Mouse (Mus musculus) heart, embryonic 10.5 days (tissue): Measurements from ENCODE around the gene Cpne6. TPM values are rescaled to one million over a fixed set of nuclear protein-coding genes. Genes with fewer than 3 reads are reported as not detected.

Source experiments
- DNase-seq: peaks from one replicate; pipeline ENCODE4 v3.0.0-alpha.2; 2017; ENCODE audit warnings: low spot score
- H3K27ac ChIP-seq: fragments of 300-500 bp; sonication (generic); 2 replicates; pipeline ENCODE4 v1.5.1; 2016; ENCODE audit warnings: mild to moderate bottlenecking
- H3K27me3 ChIP-seq: fragments of 300-500 bp; sonication (generic); 2 replicates; pipeline ENCODE4 v1.6.1; 2016; ENCODE audit warnings: mild to moderate bottlenecking; ENCODE audit not compliant: poor library complexity, insufficient read depth, severe bottlenecking
- H3K36me3 ChIP-seq: fragments of 300-500 bp; sonication (generic); 2 replicates; pipeline ENCODE4 v1.6.1; 2016; ENCODE audit warnings: mild to moderate bottlenecking, moderate library complexity
- H3K4me1 ChIP-seq: fragments of 300-500 bp; sonication (generic); 2 replicates; pipeline ENCODE4 v1.6.1; 2016; ENCODE audit warnings: mild to moderate bottlenecking
- H3K4me3 ChIP-seq: fragments of 300-500 bp; sonication (generic); 2 replicates; pipeline ENCODE4 v1.5.1; 2016; ENCODE audit warnings: mild to moderate bottlenecking, moderate library complexity
- H3K9me3 ChIP-seq: fragments of 300-500 bp; sonication (generic); 2 replicates; pipeline ENCODE4 v1.6.1; 2016; ENCODE audit warnings: mild to moderate bottlenecking, moderate library complexity
- WGBS: fragments of 180-500 bp; shearing (Covaris S2); methylation state at CpG from one replicate; pipeline ENCODE4 v1.1.7; 2016; 5-methylcytosine and 5-hydroxymethylcytosine counted together
- polyA plus RNA-seq: library from polyadenylated mRNA; unstranded; fragments of >200 nt; fragmentation: Nextera tagmentation; extraction: Ambion mirVana; gene quantifications from 2 replicates; pipeline ENCODE4 v1.2.1, GENCODE M21; 2016

Cpne6 gene
- polyA plus RNA-seq, 1 experiment from 2014 or later: 0.36 TPM

- no peaks in the 10 kb centered on the region for H3K27me3 ChIP-seq
- H3K27ac ChIP-seq: no peak overlapping the region
- H3K4me3 ChIP-seq: peak overlapping the region; percentile 76; the same call in 1 of the 2 replicates
- peaks cover 12% of the 10 kb centered on the region; the same call in 1 of the 2 replicates for H3K36me3 ChIP-seq
- DNase-seq: no peak
- no peaks in the 10 kb centered on the region for H3K9me3 ChIP-seq
- peaks cover 13% of the 10 kb centered on the region; the same call in 1 of the 2 replicates for H3K4me1 ChIP-seq
- 89% methylated on average over 10 of the region's 10 CpGs for WGBS
Observed at GRCm38 (mm10) chr14:55479629-55480028, 30.6 kb upstream of the Cpne6 start.

GRCm38 (mm10) chr14:55484430-55485085, 25.7 kb upstream of the Cpne6 start:
- DNase-seq: no peak
- WGBS: 74% methylated on average over 5 of the region's 5 CpGs
- H3K27me3 ChIP-seq: no peaks in the 10 kb centered on the region

GRCm38 (mm10) chr14:55486836-55487235, 23.4 kb upstream of the Cpne6 start:
- H3K27ac ChIP-seq: no peak overlapping the region
- H3K4me1 ChIP-seq: peaks cover 19% of the 10 kb centered on the region
- DNase-seq: no peak
- no peak overlapping the region for H3K4me3 ChIP-seq
- H3K9me3 ChIP-seq: no peaks in the 10 kb centered on the region
- H3K36me3 ChIP-seq: peaks cover 23% of the 10 kb centered on the region
- peaks cover 5% of the 10 kb centered on the region; the same call in 1 of the 2 replicates for H3K27me3 ChIP-seq
- WGBS: 80% methylated on average over 8 of the region's 8 CpGs

More at GRCm38 (mm10) chr14:55484430-55485085, 25.7 kb upstream of the Cpne6 start:
- H3K4me1 ChIP-seq: peaks cover 4% of the 10 kb centered on the region; the same call in 1 of the 2 replicates
- H3K27ac ChIP-seq: no peak overlapping the region
- no peaks in the 10 kb centered on the region for H3K9me3 ChIP-seq
- H3K4me3 ChIP-seq: no peak overlapping the region
- H3K36me3 ChIP-seq: peaks cover 34% of the 10 kb centered on the region

- Histone ChIP-seq H3K36me3 (peaks cover 21% of the 10 kb centered on the region), H3K4me3 (peak within 1 kb of the TSS; percentile 86)
- WGBS: under 1% methylated on average over 67 of the region's 68 CpGs
Observed at GRCm38 (mm10) chr14:55490361-55491201, 19.7 kb upstream of the Cpne6 start, which contains the start of gene Carmil3. Gene Carmil3, plus strand, starts transcription at chr14:55490651.

GRCm38 (mm10) chr14:55491291-55491833, 18.9 kb upstream of the Cpne6 start:
- peaks cover 13% of the 10 kb centered on the region for H3K36me3 ChIP-seq
- H3K27me3 ChIP-seq: peaks cover 28% of the 10 kb centered on the region
- peak; percentile 94 for DNase-seq
- H3K4me1 ChIP-seq: peaks cover 40% of the 10 kb centered on the region
- H3K4me3 ChIP-seq: peak overlapping the region; percentile 86
- under 1% methylated on average over 30 of the region's 30 CpGs for whole genome bisulfite sequencing
- peak overlapping the region; percentile 87 for H3K27ac ChIP-seq
- no peaks in the 10 kb centered on the region; the same call in 1 of the 2 replicates for H3K9me3 ChIP-seq

More at GRCm38 (mm10) chr14:55490361-55491201, 19.7 kb upstream of the Cpne6 start, which contains the start of gene Carmil3:
- H3K27ac ChIP-seq: peak within 1 kb of the TSS; percentile 87
- peak; percentile 87 for DNase-seq
- peaks cover 25% of the 10 kb centered on the region for H3K27me3 ChIP-seq
- H3K4me1 ChIP-seq: peaks cover 32% of the 10 kb centered on the region
- no peaks in the 10 kb centered on the region; the same call in 1 of the 2 replicates for H3K9me3 ChIP-seq

- peak overlapping the region; percentile 86; the same call in 1 of the 2 replicates for H3K4me3 ChIP-seq
- 27% methylated on average over 3 of the region's 3 CpGs for WGBS
- peaks cover 48% of the 10 kb centered on the region for H3K4me1 ChIP-seq
- no peak for DNase-seq
- H3K27me3 ChIP-seq: peaks cover 28% of the 10 kb centered on the region
- no peaks in the 10 kb centered on the region; the same call in 1 of the 2 replicates for H3K9me3 ChIP-seq
- peak overlapping the region; percentile 87; the same call in 1 of the 2 replicates for H3K27ac ChIP-seq
- H3K36me3 ChIP-seq: peaks cover 8% of the 10 kb centered on the region; the same call in 1 of the 2 replicates
Observed at GRCm38 (mm10) chr14:55492103-55492502, 18.1 kb upstream of the Cpne6 start.

GRCm38 (mm10) chr14:55495509-55496240, 14.6 kb upstream of the Cpne6 start:
- DNase-seq: no peak
- Histone ChIP-seq H3K4me3 (0 out of 2 replicates have a peak overlapping the region, but pooled peaks have one; percentile 13), H3K27me3 (peaks cover 45% of the 10 kb centered on the region), H3K4me1 (peaks cover 47% of the 10 kb centered on the region), H3K9me3 (no peaks in the 10 kb centered on the region; the same call in 1 of the 2 replicates), H3K36me3 (0 out of 2 replicates have a peak, but pooled peaks cover 3% of the 10 kb centered on the region), H3K27ac (peak overlapping the region; percentile 32; the same call in 1 of the 2 replicates)
- WGBS: 71% methylated on average over 20 of the region's 20 CpGs

GRCm38 (mm10) chr14:55496761-55497448, 13.3 kb upstream of the Cpne6 start:
- DNase-seq: no peak
- peaks cover 39% of the 10 kb centered on the region for H3K4me1 ChIP-seq
- H3K27ac ChIP-seq: peak overlapping the region; percentile 32; the same call in 1 of the 2 replicates
- H3K9me3 ChIP-seq: no peaks in the 10 kb centered on the region; the same call in 1 of the 2 replicates
- no peak overlapping the region; the same call in 1 of the 2 replicates for H3K4me3 ChIP-seq
- H3K27me3 ChIP-seq: peaks cover 52% of the 10 kb centered on the region
- WGBS: 61% methylated on average over 16 of the region's 16 CpGs
- 0 out of 2 replicates have a peak, but pooled peaks cover 3% of the 10 kb centered on the region for H3K36me3 ChIP-seq

- Histone ChIP-seq H3K27me3 (peaks cover 52% of the 10 kb centered on the region), H3K9me3 (no peaks in the 10 kb centered on the region; the same call in 1 of the 2 replicates), H3K4me1 (peaks cover 34% of the 10 kb centered on the region), H3K4me3 (no peak overlapping the region), H3K36me3 (0 out of 2 replicates have a peak, but pooled peaks cover 3% of the 10 kb centered on the region), H3K27ac (0 out of 2 replicates have a peak overlapping the region, but pooled peaks have one; percentile 1)
- peak; percentile 91 for DNase-seq
- 26% methylated on average over 6 of the region's 6 CpGs for WGBS
Observed at GRCm38 (mm10) chr14:55497449-55497821, 12.8 kb upstream of the Cpne6 start.

GRCm38 (mm10) chr14:55505612-55506011, 4.6 kb upstream of the Cpne6 start:
- 80% methylated on average over 9 of the region's 9 CpGs for WGBS
- DNase-seq: no peak
- H3K36me3 ChIP-seq: no peaks in the 10 kb centered on the region

GRCm38 (mm10) chr14:55507801-55508200, 2.4 kb upstream of the Cpne6 start:
- Histone ChIP-seq H3K36me3 (no peaks in the 10 kb centered on the region), H3K4me1 (peaks cover 18% of the 10 kb centered on the region), H3K27me3 (peaks cover 61% of the 10 kb centered on the region), H3K27ac (no peak overlapping the region), H3K4me3 (no peak overlapping the region), H3K9me3 (no peaks in the 10 kb centered on the region)
- whole genome bisulfite sequencing: 51% methylated on average over 7 of the region's 7 CpGs
- DNase-seq: no peak

More at GRCm38 (mm10) chr14:55505612-55506011, 4.6 kb upstream of the Cpne6 start:
- Histone ChIP-seq H3K27me3 (peaks cover 46% of the 10 kb centered on the region), H3K4me3 (no peak overlapping the region), H3K4me1 (peaks cover 10% of the 10 kb centered on the region), H3K27ac (no peak overlapping the region), H3K9me3 (no peaks in the 10 kb centered on the region)
